Mouse (Mus musculus): ENCODE measurements around the gene Hoxc4.

Hoxc4 gene

DNA sequence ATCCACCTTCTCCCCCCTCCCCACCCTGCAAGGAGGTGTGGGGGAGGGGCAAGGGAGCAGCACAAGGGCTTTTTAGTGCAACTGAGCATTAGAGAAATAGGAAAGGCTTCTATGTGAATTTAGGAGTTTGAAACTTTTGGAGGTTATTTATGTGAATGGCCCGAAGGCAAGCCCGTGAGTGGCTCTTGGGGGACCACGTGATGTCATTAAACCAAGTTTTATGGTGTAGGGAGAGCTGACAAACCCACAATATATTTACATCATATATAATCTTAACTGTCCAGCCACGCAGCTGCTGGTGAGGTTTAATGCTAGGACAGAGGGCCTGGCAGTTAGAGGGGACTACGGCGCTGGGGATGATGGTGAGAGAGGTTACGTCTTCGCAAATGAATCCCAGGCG is at the start of gene Hoxc4:
TSS of gene Hoxc4 (plus strand) at position 299 of the 400 bp plus-strand sequence.
- DNase-seq: no peak

- DNase-seq: no peak
Measured at GRCm38 (mm10) chr15:102969296-102969695, 49.4 kb upstream of the Hoxc4 start.

DNA sequence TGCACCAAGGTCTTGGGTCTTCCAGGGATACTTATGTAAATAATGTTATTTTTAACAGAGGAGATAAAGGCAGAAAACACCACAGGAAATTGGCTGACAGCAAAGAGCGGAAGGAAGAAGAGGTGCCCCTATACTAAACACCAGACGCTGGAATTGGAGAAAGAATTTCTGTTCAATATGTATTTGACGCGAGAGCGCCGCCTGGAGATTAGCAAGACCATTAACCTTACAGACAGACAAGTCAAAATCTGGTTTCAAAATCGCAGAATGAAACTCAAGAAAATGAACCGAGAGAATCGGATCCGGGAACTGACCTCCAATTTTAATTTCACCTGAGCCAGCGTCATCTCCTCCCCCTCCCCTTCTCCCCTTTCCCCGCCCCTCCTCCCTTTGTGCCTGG is 48.0 kb upstream of the Hoxc4 start:
- DNase-seq: peak; percentile 62

DNA sequence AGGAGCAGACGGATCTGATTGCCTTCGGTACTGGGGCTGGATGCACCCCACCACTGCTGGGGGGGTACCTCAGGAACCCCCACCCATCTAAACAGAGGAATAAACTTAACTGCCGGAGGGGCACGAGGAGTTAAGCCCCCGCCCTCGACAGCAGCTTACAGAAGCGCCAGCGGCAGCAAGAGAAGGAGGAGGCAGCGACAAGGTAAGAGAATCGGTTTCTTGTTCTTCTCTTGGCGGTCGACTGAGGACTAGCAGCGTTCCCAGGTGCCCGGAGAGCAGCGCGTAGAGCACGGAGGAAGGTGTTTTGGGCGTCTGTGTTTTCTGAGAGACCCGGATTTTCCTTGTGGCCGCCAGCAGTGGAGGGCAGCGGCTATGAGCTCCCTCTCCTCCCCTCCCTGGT is 46.5 kb upstream of the Hoxc4 start:
- peak; percentile 49 for DNase-seq

- no peak for DNase-seq
Measured at GRCm38 (mm10) chr15:102972753-102973152, 46.0 kb upstream of the Hoxc4 start.

DNA sequence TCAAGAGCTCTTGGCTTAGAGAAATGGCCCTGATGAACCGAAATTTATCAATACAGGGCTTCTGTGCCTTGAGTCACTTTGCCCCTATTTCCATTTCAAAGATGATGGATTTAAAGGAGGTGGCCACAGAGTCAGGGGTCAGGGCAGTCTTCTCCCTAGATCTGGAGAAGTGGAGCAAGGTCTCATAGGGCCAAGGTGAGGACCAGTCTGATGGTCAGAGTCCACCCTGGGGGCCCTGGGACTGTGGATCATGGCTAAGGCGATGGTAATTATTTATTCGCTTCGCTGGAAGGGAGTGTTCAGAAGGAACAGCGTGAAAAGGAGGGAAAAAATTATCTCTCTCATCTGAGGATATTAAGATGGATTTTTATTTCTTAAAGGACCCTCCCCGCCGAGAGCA is 43.7 kb upstream of the Hoxc4 start:
- peak; percentile 37 for DNase-seq

DNA sequence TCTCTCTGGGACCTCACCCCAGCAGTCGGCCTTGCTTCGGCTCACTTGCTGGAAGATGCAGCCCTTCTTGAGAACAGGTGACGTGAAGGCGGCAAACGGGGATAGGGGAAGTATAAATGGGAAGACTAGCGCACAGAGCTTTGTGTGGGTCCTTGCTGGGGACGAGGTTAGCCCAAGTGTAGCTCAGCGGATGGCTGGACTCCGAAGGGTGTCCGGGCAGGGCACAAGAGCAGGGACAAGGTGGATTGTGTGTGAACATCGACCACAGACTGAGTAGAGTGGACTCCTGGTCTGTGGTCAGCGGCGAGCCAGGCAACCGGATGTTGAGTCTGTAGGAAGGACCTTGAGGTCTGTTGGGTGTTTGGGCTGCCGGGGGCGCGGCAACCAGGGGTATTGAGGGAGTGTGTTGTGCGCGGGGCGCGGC is 43.0 kb upstream of the Hoxc4 start:
- DNase-seq: peak; percentile 73

DNA sequence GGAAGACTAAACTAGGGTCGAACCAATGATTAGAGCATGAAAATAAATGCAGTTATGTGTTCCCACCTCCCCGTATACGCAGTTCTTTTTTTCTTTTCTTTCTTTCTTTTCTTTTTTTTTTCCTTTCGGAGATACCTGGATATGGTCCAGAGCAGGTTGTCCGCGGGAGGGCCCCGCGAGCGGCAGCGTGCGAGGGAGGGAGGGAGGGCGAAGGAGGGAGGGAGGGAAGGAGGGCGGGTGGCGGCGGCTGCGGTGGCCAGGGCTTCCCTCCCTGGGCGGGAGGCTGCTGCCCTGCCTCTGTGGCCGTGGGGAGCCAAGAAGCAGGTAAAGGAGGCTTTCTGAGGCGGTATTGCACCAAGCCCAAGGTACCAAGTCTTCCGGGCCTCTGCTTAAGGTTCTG is 42.6 kb upstream of the Hoxc4 start, which contains the start of gene Hoxc9:
TSS of gene Hoxc9 (plus strand) at position 269 of the 400 bp plus-strand sequence.
- DNase-seq: peak; percentile 61

GRCm38 (mm10) chr15:102976631-102977422 is 41.9 kb upstream of the Hoxc4 start:
- DNase-seq: peak; percentile 70

DNA sequence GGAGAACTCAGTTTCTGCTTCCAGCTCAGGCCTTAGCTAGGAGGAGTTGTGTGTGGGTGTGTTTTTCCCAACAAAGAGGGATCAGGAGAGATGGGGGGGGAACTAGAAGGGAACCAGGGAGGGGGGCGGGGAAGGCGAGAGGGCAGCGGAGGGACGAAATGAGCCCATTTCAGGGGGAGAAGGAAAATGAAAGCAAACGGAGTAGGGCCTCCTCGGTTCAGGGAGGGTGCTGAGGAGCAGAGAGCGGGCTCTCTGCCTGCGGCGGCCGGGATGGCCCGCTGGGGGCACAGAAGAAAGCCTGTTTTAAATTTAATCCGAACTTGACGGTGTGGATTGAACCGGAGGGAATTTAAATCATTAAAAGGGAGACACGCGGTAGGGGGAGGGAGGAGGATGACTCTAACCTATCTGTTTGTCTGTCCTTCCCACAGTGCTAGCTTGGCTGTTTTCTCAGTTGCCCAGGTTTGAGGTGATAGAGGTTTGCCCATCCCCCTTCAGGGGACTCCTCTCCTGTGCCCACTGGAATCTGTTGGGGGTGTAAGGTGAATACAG is 41.2 kb upstream of the Hoxc4 start:
- peak; percentile 47 for DNase-seq

DNA sequence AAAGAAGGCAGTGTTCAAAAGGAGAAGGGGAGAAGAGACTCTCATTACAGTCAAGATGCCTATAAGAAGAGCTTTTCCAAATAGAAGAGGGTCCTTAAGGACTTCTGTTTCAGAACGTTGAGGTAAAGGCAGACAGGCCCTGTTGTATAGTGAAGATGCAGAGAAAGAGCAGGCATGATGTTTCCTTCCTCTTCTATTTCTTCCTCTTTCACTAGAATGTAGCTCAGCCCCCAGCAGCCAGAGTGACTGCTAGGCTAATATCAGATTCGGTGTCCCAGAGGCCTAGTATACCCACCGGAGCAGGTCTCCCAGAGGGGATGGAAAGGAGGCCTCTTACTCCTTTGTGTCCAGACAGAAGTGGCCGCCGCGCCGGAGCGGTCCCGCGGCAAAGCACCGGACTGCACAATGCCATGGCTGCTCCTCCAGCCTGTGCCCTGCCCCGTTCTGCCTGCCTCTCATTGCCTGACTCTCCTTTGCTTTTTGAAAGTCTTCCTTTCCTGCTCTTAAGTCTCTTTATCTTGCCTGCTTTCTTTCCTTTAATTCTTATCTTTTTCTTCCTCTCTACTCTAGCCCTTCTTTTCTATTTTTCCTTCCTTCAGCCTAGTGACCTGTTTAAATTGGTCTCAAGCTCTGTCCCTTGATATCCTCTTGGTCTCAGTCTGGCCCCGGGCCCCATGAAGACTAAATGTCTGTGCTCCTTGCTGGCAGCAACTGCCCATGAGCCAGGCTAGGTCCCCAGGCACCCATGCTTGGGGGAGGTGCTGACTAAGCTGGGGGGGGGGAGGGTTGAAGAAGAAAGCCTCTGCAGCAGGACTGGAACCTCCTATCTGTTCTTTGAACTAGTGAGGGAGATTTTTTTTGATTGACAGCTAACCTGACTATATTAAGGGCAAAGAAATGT is 39.9 kb upstream of the Hoxc4 start:
- peak; percentile 46 for DNase-seq

DNA sequence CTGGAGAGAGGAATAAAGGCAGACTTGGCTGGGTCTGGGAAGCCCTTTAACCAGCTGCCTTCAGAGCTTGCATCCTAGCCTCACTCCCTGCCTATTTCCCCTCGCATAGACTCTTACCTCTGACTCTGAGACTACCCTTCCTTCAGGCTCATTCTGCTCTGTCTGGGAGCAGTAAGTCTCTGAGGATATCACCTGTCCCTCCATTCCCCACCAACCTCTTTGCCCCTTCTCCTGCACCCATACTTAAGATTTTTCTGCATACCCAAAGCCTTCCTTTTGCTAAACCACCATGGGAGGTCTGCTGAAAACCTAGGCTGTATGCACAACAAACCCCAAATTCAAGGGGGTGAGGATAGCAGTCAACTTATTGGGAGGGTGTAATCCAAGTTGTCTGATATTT is 38.8 kb upstream of the Hoxc4 start:
- DNase-seq: no peak

- no peak for DNase-seq
Measured at GRCm38 (mm10) chr15:102980352-102980751, 38.4 kb upstream of the Hoxc4 start.

DNA sequence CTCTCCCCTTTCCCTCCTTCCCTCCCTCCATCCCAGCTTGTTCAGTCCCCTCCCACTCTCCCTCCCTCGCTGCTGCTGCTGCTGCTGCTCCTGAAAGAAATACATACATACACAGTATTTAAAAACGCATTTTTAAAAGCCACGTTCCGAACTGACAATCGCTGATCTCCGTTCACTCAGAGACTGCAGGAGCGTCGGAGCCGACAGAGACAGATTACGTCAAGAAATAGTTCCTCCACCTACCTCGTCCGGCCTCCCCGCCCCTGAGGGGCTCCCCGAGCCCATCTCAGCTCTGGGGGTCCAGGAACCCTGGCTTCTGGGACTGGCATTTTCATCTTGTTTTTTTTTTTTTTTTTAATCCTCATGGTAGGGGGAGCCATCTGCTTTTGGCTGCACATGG is 37.8 kb upstream of the Hoxc4 start:
- no peak for DNase-seq

DNA sequence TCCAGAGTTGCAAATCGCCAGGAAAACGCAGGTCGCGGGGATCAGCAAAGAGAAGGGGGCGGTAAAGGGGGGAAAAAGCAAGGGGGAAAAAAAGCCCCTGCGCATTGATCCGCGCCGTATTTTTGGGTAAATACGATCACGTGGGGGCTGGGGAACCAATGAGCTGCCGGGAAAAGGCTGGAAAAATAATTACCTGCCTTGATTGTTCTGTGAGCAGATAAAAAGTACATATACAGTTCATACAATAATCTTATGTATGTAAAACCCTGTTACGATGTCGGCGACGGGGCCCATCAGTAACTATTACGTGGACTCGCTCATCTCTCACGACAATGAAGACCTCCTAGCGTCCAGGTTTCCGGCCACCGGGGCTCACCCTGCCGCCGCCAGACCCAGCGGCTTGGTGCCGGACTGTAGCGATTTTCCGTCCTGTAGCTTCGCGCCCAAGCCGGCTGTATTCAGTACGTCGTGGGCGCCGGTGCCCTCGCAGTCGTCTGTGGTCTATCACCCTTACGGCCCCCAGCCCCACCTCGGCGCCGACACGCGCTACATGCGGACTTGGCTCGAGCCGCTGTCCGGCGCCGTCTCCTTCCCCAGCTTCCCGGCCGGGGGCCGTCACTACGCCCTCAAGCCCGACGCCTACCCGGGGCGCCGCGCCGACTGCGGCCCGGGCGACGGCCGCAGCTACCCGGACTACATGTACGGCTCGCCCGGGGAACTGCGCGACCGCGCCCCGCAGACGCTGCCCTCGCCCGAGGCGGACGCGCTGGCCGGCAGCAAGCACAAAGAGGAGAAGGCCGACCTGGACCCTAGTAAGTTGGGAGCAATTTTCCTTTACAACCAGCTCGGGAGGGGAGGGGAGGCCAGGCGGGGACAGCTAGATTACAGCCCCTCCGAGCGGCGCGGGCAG is 37.1 kb upstream of the Hoxc4 start:
- peak; percentile 74 for DNase-seq

GRCm38 (mm10) chr15:102983716-102984115 is 35.0 kb upstream of the Hoxc4 start:
- DNase-seq: no peak

GRCm38 (mm10) chr15:102984521-102984920 is 34.2 kb upstream of the Hoxc4 start:
- no peak for DNase-seq

GRCm38 (mm10) chr15:102984925-102985324 is 33.8 kb upstream of the Hoxc4 start:
- DNase-seq: no peak

DNA sequence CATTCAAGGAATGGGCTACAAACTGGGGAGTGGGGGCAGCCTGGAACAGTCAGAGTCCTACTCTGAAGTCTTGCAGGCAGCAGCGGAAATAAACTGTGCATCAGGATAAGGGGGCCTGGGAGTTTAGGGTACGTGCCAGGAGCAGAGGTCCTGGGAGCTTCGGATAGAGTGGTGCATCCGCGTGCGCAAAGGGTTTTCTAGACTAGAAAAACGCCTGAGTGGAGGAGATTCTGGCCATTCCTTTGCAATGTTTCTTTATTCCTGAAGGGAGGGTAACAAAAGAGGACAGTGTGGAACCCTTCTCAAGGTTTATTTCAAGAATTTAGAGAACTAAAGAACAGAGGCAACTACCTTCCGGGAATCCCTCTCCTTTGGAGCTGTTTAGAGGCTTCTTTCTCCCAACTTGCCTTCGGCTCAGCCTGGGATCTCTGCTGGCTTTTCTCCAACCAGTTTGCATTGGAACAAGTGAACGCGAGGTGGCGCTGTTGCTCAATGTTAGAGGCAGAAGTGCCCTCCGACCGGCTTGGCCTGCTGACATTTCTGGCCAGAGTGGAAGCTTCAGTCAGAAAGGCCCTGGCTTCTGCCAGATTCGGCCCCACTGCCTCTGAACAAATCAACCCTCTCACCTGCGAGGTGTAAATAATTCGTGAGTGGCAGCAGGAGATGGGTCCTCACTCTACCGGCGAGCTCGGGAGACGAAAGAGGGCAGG is 31.5 kb upstream of the Hoxc4 start:
- peak; percentile 96 for DNase-seq

DNA sequence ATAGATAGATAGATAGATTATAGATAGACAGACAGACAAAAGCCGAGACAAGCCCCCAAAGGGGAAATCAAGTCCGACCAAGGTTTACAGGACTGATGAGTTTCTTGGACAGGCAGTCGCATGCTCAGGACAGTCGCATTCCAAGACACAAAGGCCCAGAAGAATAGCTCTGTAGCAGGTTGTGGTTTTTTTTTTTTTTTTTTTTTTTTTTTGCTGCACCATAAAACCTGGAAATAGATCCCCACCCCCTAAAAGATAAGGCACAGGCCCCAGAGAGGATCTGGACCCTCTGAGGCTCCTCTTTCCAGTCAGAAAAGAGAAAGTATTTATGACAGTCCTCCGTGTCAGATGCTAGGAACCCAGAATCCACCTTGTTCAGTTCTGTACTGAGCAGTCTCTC is 30.7 kb upstream of the Hoxc4 start:
- DNase-seq: no peak
